Mouse (Mus musculus) erythroblast, embryonic 14.5 days (primary cell): ENCODE data around the gene Apoc3. TPM values are rescaled to one million over a fixed set of nuclear protein-coding genes. Genes with fewer than 3 reads are reported as not detected.

Experiments used
- H3K27me3 ChIP-seq: 2 replicates; pipeline ENCODE4 v1.6.1; 2012; ENCODE audit warnings: inconsistent platforms; ENCODE audit not compliant: control insufficient read depth
- H3K36me3 ChIP-seq: 2 replicates; pipeline ENCODE4 v1.6.1; 2012; ENCODE audit warnings: mild to moderate bottlenecking, inconsistent platforms; ENCODE audit not compliant: control insufficient read depth
- H3K4me1 ChIP-seq: 2 replicates; pipeline ENCODE4 v1.6.1; 2012; ENCODE audit warnings: inconsistent platforms; ENCODE audit not compliant: control insufficient read depth
- H3K4me3 ChIP-seq: replicated peaks from 2 replicates; pipeline ENCODE3; 2012; ENCODE audit warnings: moderate library complexity, mild to moderate bottlenecking, inconsistent platforms
- H3K9me3 ChIP-seq: 2 replicates; pipeline ENCODE4 v1.6.1; 2012; ENCODE audit warnings: low read length, inconsistent platforms, mixed read lengths; ENCODE audit not compliant: control insufficient read depth
- GATA1 ChIP-seq: IDR thresholded peaks from 2 replicates; pipeline ENCODE4 v1.6.1; 2012; ENCODE audit warnings: low read length, inconsistent platforms, mixed read lengths
- TAL1 ChIP-seq: IDR thresholded peaks from 3 replicates; pipeline ENCODE4 v1.6.1; 2012; ENCODE audit warnings: low read length, inconsistent platforms, mixed read lengths
- polyA plus RNA-seq: library from polyadenylated mRNA; stranded (reverse); fragments of >175 nt; gene quantifications from 2 replicates; pipeline ENCODE4 v1.2.3, GENCODE M21; 2012

Gene Apoc3
- polyA plus RNA-seq, 1 experiment: not detected

DNA sequence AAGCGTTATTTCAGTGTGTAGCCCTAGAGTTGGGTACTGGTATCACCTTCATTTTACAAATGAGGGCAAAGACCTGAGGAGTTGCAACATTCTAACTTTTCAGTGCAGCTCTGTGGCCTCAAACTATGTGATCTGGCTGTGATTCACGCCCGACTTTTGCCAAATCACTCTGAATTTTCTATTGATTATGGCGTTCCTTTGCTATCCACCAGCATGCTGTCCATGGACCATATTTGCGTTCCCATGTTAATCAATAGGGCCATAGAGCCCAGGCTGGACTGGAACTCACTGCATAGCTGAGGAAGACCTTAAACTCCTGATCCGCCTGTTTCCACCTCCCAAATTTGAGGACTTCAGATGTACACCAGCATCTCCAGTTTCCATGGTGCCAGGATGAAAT, 23.7 kb upstream of the Apoc3 start:
- Histone ChIP-seq H3K36me3 (no peaks in the 10 kb centered on the region), H3K9me3 (no peaks in the 10 kb centered on the region), H3K4me3 (no peak overlapping the region), H3K4me1 (no peaks in the 10 kb centered on the region; the same call in 1 of the 2 replicates), H3K27me3 (no peaks in the 10 kb centered on the region)
- TF ChIP-seq GATA1 (no peak), TAL1 (no peak)

DNA sequence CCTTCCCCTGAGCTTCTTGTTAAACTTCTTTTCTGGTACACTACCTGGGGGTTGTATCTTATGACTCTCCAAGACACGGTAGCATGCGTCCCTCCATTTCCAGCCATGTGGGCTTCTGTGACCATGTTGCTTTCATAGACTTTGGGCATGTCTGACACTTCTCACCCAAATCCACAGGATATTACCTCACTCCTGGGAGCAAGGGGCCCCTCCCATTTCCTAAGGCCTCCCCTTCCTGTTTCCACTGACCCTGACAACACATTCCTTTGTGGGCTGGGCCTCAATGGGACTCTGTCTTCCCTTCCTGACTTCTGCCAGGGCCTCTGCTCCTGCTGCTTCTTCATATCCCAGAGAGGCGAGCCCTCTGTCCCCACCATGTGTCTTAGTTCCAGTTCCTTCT, 22.1 kb upstream of the Apoc3 start:
- H3K27me3 ChIP-seq: no peaks in the 10 kb centered on the region
- TF ChIP-seq TAL1 (no peak), GATA1 (no peak)
- H3K9me3 ChIP-seq: no peaks in the 10 kb centered on the region
- H3K4me3 ChIP-seq: no peak overlapping the region
- H3K4me1 ChIP-seq: no peaks in the 10 kb centered on the region; the same call in 1 of the 2 replicates
- no peaks in the 10 kb centered on the region for H3K36me3 ChIP-seq

DNA sequence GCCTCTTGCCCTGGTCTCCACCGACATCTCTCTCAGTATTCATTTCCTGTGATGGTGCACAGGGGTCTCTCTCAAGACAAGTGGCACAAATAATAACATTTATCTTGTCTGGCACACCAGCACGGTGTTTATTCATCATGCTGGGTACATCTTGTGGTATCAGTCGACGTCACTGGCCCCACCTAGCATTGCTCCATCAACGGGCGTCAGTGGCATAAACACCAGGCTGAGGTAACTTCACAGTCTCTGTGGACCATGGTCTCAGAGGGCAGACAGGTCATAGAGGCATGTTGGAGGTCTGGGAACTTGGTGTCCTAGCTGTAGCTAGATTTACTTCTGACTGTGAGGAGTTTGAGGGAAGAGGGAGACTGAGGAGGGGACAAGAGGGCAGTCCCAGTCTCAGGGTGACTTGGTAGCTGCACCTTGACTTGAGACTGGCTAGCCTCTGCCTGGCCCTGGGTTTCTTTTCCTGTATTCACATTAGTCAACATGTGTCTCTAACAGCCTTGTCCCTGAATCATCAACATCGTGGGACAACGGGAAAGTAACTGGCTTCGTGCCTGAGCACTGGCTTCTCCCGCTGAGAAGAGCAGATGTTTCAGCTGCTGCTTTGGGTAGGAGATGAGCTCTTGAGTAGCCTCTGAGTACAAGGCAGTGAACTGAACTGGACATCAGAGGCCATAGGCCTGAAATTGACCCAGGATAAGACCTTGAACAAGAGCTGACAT, 21.4 kb upstream of the Apoc3 start:
- no peaks in the 10 kb centered on the region for H3K27me3 ChIP-seq
- TF ChIP-seq GATA1: no peak
- no peak for TF ChIP-seq TAL1

DNA sequence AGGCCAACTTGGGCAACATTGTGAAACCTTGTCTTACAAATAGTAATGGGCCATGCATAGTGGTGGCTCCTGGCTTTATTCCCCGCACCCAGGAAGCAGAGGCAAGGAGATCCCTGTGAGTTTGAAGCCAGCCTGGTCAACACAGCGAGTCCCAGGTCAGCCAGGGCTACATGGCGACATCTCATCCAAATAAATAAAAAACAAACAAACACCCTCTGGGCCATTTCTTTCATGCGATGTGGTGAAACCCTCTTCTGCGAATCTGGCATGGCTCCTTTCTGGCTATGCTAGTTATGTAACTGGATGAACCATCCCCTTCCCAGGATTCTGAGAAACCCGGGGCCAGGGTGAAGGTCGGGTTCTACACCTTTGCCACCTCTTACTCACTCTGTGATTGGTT, 20.7 kb upstream of the Apoc3 start:
- no peaks in the 10 kb centered on the region for H3K36me3 ChIP-seq
- TF ChIP-seq TAL1: no peak
- TF ChIP-seq GATA1: no peak
- H3K9me3 ChIP-seq: no peaks in the 10 kb centered on the region
- H3K4me3 ChIP-seq: no peak overlapping the region
- no peaks in the 10 kb centered on the region for H3K27me3 ChIP-seq
- H3K4me1 ChIP-seq: no peaks in the 10 kb centered on the region; the same call in 1 of the 2 replicates

More for the DNA sequence above, 21.4 kb upstream of the Apoc3 start:
- Histone ChIP-seq H3K9me3 (no peaks in the 10 kb centered on the region), H3K4me1 (no peaks in the 10 kb centered on the region; the same call in 1 of the 2 replicates), H3K4me3 (no peak overlapping the region), H3K36me3 (no peaks in the 10 kb centered on the region)

DNA sequence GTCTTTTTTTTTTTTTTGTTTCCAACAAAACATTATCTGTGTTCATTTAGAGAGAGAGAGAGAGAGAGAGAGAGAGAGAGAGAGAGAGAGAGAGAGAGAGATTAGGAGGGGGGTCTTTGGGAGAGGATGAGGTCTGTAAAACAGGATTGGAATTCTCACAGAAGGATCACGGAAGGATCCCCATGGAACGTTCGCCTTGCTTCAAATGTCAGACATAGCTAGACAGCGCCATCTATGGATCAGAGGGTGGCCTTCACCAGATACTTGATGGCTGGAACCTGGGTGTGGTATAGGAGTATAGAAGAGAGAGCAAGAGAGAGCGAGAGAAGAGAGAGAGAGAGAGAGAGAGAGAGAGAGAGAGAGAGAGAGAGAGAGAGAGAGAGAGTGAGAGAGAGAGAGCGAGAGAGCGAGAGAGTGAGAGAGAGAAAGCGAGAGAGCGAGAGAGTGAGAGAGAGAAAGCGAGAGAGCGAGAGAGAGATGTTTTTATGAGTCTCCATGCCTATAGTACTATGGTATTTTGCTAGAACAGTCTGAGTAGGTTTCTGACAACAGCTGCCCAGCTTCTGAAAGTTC, 11.4 kb upstream of the Apoc3 start:
- H3K4me1 ChIP-seq: peaks cover 1% of the 10 kb centered on the region; the same call in 1 of the 2 replicates
- no peak for TF ChIP-seq TAL1
- no peak for TF ChIP-seq GATA1
- H3K27me3 ChIP-seq: no peaks in the 10 kb centered on the region
- H3K36me3 ChIP-seq: no peaks in the 10 kb centered on the region
- H3K9me3 ChIP-seq: no peaks in the 10 kb centered on the region
- no peak overlapping the region for H3K4me3 ChIP-seq

DNA sequence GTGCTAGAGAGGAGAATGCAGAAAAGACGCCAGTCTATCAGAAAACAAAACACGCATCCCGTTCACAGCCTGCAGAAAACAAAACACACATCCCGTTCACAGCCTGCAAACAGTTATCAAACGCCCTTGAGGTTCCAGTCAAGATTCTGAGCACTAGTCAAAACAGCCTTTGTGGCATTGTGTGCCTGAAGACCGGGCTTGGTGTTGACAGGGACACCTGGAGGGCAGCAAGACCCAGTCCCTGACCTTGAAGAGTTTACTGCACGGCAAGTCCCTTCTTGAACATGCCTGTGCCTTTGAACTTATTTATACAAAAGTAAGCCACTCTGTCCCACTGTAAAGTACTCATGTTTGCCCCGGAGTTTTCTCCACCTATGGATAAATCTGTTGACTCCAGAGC, 8.1 kb upstream of the Apoc3 start:
- H3K4me3 ChIP-seq: no peak overlapping the region
- no peaks in the 10 kb centered on the region for H3K9me3 ChIP-seq
- TF ChIP-seq TAL1 (no peak), GATA1 (no peak)
- H3K27me3 ChIP-seq: no peaks in the 10 kb centered on the region
- peaks cover 1% of the 10 kb centered on the region; the same call in 1 of the 2 replicates for H3K4me1 ChIP-seq
- no peaks in the 10 kb centered on the region for H3K36me3 ChIP-seq

DNA sequence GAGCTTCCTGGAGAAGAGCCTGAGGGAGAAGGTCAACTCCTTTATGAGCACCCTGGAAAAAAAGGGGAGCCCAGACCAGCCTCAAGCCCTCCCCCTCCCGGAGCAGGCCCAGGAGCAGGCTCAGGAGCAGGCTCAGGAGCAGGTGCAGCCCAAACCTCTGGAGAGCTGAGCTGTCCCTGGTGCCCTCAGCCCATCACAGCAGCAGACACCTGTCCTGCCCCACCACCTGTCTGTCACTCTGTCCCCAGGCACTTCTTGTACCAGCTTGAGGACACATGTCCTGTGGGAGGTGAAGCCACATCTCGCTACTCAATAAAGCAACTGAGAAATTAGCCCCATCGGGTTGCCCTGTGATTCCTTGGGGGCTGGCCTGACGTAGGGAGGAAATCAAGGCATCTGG, 7.7 kb upstream of the Apoc3 start:
- Histone ChIP-seq H3K4me1 (peaks cover 1% of the 10 kb centered on the region; the same call in 1 of the 2 replicates), H3K4me3 (no peak overlapping the region), H3K9me3 (no peaks in the 10 kb centered on the region), H3K36me3 (no peaks in the 10 kb centered on the region), H3K27me3 (no peaks in the 10 kb centered on the region)
- TF ChIP-seq GATA1 (no peak), TAL1 (no peak)

DNA sequence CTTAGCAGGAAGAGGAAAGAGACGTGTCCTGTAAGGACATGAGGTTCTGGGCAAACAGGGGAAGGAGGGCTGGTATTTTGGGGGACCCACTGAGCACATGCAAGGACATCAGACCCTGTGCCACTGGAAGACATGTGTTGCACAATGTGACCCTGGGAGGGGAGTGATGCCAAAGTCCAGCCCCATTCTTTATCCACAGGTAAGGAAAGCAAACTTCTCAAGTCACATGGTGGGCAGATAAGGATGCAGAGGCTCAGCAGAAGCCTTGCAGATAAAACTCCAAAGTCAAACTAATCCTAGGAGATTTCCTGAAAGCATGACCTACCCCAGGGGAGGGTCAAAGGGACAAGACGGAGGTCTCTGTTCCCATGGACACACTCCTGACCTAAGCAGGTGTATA, 6.4 kb upstream of the Apoc3 start:
- H3K4me1 ChIP-seq: peaks cover 1% of the 10 kb centered on the region
- no peaks in the 10 kb centered on the region for H3K27me3 ChIP-seq
- no peak overlapping the region for H3K4me3 ChIP-seq
- H3K9me3 ChIP-seq: no peaks in the 10 kb centered on the region
- H3K36me3 ChIP-seq: no peaks in the 10 kb centered on the region
- TF ChIP-seq GATA1 (no peak), TAL1 (no peak)

DNA sequence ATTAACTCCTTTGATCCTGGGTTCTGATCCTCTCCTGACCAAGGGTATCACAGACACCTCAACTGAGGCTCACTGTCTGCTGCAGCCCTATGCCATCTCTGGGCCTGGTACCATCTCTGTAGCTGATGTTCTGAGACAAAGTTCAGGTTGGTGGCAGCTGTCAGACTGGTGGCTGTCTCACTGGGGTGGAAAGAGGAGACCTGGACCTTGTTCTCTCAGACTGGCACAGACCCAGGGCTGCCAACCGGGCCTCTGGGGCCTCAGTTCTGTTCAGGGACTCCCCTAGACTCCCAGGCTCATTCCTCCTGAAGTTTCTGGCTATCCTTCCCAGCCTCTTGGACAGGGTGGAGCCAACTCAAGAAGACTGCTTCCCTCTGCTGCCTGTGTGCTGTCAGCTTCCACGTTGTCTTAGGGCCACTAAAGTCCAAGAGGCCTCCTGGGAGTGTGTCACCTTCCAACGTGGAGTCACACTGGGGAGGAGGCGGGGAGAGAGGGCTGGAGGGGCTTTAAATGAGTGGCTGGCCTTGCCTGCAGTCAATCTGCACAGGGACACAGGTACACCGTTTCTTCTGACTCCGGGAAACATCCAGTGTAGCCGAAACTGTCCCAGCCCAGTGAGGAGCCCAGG, 5.2 kb upstream of the Apoc3 start, which contains the start of gene Apoa4:
TSS of gene Apoa4 (plus strand) at position 171 of the 628 bp plus-strand sequence.
- no peak for TF ChIP-seq TAL1
- no peak for TF ChIP-seq GATA1
- H3K27me3 ChIP-seq: no peaks in the 10 kb centered on the region
- H3K9me3 ChIP-seq: no peaks in the 10 kb centered on the region
- no peak within 1 kb of the TSS for H3K4me3 ChIP-seq
- no peaks in the 10 kb centered on the region for H3K36me3 ChIP-seq
- peaks cover 4% of the 10 kb centered on the region for H3K4me1 ChIP-seq
